Mouse (Mus musculus): ENCODE measurements around the gene Ank3.

GRCm38 (mm10) chr10:69545936-69546335 lies 147.4 kb downstream of the Ank3 start:
- TF ChIP-seq CTCF (IDR thresholded peaks at IDR 0.05; ENCODE audit: low read depth) (no peak), EP300 (IDR thresholded peaks at IDR 0.05; ENCODE audit: low read depth) (no peak)

Data from liver, postnatal 0 days (tissue).